Mouse (Mus musculus): ENCODE results near the gene Krt6a. TPM values are rescaled to one million over a fixed set of nuclear protein-coding genes. Genes with fewer than 3 reads are reported as not detected.
"Not testable (repeated sequence)": the region's sequence is repeated elsewhere in the genome, so short reads cannot be mapped to it uniquely, and the experiment has no call there.

Gene Krt6a
- polyA plus RNA-seq, 1 experiment from 2014 or later = 30.7 TPM

DNA sequence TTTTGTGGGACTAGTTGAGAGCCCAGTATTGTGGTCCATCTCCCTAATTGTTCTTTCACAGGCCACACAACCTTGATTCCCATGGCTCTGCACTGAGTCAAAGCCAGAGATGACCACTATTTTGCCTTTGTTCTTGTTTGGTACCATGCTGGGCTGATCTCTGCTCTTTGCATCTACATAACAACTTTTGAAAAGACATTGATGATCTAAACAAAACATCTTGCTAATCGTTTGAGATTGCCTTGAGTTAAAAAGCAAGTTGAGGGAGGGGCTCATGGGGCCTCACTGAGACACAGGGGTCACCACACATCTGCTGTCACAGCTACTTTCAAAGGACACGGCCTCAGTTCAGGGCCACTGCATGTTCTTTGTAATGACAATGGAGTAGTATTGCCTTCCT lies 8.3 kb upstream of the Krt6a start:
- WGBS = 40% methylated on average over 2 of the region's 2 CpGs

DNA sequence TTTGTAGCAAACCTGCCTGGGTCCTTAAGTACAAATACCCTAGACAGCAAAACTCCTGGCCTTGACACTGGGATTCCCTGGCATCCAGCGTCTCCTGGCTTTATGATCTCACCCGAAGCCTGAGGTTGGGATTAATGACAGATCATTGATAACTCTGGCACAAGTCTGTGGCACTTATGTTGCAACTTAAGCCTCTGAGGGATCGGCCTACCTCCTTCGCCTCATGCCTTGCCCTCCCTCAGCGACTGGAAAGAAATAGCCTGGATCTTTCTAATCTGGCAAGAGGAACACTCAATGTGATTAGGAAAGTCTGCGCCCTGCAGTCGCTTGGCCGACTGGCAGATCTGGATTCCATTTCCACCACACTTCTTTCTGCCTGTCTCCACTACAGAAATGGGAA lies 5.8 kb upstream of the Krt6a start:
- no peaks in the 10 kb centered on the region for H3K4me1 ChIP-seq (replicated peaks; ENCODE audit: control insufficient read depth, insufficient read depth)
- no peak overlapping the region for H3K4me2 ChIP-seq (replicated peaks; ENCODE audit: low read depth)
- 72% methylated on average over 8 of the region's 8 CpGs for WGBS
- DNase-seq (ENCODE audit: low spot score) (peak; percentile 4), ATAC-seq (ENCODE audit: low FRiP score, low TSS enrichment) (no peak)
- no peaks in the 10 kb centered on the region for H3K27me3 ChIP-seq (ENCODE audit: control insufficient read depth, insufficient read depth, low read length)
- no peaks in the 10 kb centered on the region for H3K9me3 ChIP-seq (ENCODE audit: control insufficient read depth, low read length)
- no peak overlapping the region for H3K4me3 ChIP-seq (ENCODE audit: low read depth, low read length)
- no peak for TF ChIP-seq EP300 (optimal IDR thresholded peaks at IDR 0.05)
- TF ChIP-seq CTCF (IDR thresholded peaks at IDR 0.05; ENCODE audit: low read depth) = no peak
- H3K9ac ChIP-seq (ENCODE audit: low read length) = no peak overlapping the region
- H3K36me3 ChIP-seq (ENCODE audit: control insufficient read depth, insufficient read depth, low read length) = no peaks in the 10 kb centered on the region
- H3K27ac ChIP-seq (replicated peaks) = no peak overlapping the region

More for the DNA sequence above, 8.3 kb upstream of the Krt6a start:
- Histone ChIP-seq H3K27me3 (ENCODE audit: control insufficient read depth, insufficient read depth, low read length) (no peaks in the 10 kb centered on the region), H3K4me2 (replicated peaks; ENCODE audit: low read depth) (no peak overlapping the region), H3K36me3 (ENCODE audit: control insufficient read depth, insufficient read depth, low read length) (no peaks in the 10 kb centered on the region), H3K4me3 (ENCODE audit: low read depth, low read length) (no peak overlapping the region), H3K9ac (ENCODE audit: low read length) (no peak overlapping the region), H3K9me3 (ENCODE audit: control insufficient read depth, low read length) (no peaks in the 10 kb centered on the region), H3K4me1 (replicated peaks; ENCODE audit: control insufficient read depth, insufficient read depth) (no peaks in the 10 kb centered on the region), H3K27ac (replicated peaks) (no peak overlapping the region)
- TF ChIP-seq CTCF (IDR thresholded peaks at IDR 0.05; ENCODE audit: low read depth) = no peak
- no peak for TF ChIP-seq EP300 (optimal IDR thresholded peaks at IDR 0.05)
- ATAC-seq (ENCODE audit: low FRiP score, low TSS enrichment) (no peak), DNase-seq (ENCODE audit: low spot score) (peak; percentile 6)

DNA sequence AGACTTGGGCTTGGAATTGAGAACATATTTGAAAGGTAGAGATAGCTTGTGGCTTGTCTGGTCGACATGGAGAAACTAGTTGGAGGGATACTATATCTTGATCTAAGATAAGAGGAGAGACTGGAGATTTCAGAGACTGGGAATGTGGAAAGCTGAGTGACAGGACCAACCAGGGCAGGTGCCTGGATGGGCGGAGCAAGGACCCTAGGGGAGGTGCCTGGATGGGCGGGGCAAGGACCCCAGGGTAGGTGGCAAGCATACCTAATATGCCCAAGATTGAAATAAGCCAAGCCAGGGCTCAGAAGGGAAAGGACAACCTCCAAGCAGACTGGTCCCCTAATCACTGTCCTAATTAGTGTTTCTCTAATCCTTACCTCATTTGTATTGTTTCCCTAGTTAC lies 5.1 kb upstream of the Krt6a start:
- ATAC-seq (ENCODE audit: low FRiP score, low TSS enrichment) = no peak
- H3K27ac ChIP-seq (replicated peaks) = no peak overlapping the region
- H3K4me2 ChIP-seq (replicated peaks; ENCODE audit: low read depth) = no peak overlapping the region
- TF ChIP-seq CTCF (IDR thresholded peaks at IDR 0.05; ENCODE audit: low read depth) = no peak
- TF ChIP-seq EP300 (optimal IDR thresholded peaks at IDR 0.05) = no peak
- H3K27me3 ChIP-seq (ENCODE audit: control insufficient read depth, insufficient read depth, low read length) = no peaks in the 10 kb centered on the region
- no peaks in the 10 kb centered on the region for H3K36me3 ChIP-seq (ENCODE audit: control insufficient read depth, insufficient read depth, low read length)
- DNase-seq (ENCODE audit: low spot score) = peak; percentile 11
- no peaks in the 10 kb centered on the region for H3K4me1 ChIP-seq (replicated peaks; ENCODE audit: control insufficient read depth, insufficient read depth)
- H3K4me3 ChIP-seq (ENCODE audit: low read depth, low read length) = no peak overlapping the region
- WGBS = 48% methylated on average over 3 of the region's 3 CpGs
- no peak overlapping the region for H3K9ac ChIP-seq (ENCODE audit: low read length)
- H3K9me3 ChIP-seq (ENCODE audit: control insufficient read depth, low read length) = no peaks in the 10 kb centered on the region

DNA sequence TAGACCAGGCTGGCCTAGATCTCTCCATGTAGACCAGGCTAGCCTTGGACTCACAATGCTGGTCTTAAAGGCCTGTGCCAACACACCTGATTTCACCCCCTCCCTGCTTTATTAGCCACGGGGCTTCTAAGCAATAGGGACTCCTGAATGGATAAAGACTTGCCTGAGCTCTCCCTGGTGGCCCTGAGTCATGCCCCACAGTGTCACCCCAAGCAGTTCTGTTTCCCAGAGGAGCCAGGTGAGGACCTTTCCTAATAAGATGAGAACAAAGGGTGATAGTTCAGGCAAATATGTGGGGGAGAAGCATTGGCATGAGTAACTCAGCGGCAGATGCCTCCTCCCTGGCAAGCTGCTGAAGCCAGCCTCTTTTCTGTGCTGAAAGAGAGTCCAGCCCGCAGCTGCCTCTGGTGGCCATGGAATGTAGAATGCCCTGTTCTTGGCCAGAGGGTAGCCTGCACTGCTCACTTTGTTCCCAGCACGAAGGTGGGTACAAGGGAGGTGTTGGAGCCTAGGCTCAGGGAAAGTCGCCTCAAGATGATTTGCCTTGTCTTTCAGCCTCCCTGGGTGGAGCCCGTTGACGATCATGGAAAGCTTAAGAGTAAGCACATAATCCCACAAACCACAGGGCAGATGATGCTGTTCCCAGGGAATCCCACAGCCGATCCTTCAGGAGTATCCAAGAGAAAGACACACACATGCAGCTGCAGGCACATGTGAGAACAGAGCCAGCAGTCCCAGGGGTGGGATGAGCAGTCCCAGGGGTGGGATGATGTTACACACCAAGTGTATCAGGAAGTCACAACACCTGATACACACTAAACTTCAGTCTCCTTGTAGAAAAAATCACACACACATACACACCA lies 3.5 kb upstream of the Krt6a start:
- TF ChIP-seq EP300 (optimal IDR thresholded peaks at IDR 0.05) = no peak
- no peak; the same call in 1 of the 2 replicates for TF ChIP-seq CTCF (IDR thresholded peaks at IDR 0.05; ENCODE audit: low read depth)
- ATAC-seq (ENCODE audit: low FRiP score, low TSS enrichment) (no peak), DNase-seq (ENCODE audit: low spot score) (peak; percentile 11)
- no peaks in the 10 kb centered on the region for H3K4me1 ChIP-seq (replicated peaks; ENCODE audit: control insufficient read depth, insufficient read depth)
- 57% methylated on average over 8 of the region's 8 CpGs for WGBS
- no peaks in the 10 kb centered on the region for H3K9me3 ChIP-seq (ENCODE audit: control insufficient read depth, low read length)
- no peak overlapping the region for H3K27ac ChIP-seq (replicated peaks)
- no peaks in the 10 kb centered on the region for H3K36me3 ChIP-seq (ENCODE audit: control insufficient read depth, insufficient read depth, low read length)
- H3K4me2 ChIP-seq (replicated peaks; ENCODE audit: low read depth) = no peak overlapping the region
- H3K9ac ChIP-seq (ENCODE audit: low read length) = no peak overlapping the region
- H3K27me3 ChIP-seq (ENCODE audit: control insufficient read depth, insufficient read depth, low read length) = no peaks in the 10 kb centered on the region
- no peak overlapping the region for H3K4me3 ChIP-seq (ENCODE audit: low read depth, low read length)

DNA sequence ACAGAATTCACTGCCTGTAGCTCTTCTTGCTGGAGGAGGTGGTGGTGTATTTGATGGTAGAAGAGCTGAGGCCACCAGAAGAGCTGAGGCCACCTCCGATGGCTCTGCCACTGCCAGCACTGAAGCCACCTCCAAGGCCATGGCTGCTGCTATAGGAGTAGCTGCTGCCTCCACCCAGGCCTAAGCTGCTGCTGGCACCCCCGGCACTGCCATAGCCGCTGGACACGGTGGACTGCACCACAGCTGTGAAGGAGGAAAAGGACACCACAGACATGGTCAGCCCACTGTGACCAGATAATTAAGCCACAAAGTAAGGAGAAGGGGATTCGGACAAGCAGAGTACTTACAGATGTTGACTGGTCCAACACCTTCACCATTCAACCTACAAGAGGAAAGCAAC lies 3.6 kb downstream of the Krt6a start:
- not testable (repeated sequence) for ATAC-seq (ENCODE audit: low FRiP score, low TSS enrichment)
- WGBS = 91% methylated on average over 5 of the region's 5 CpGs

DNA sequence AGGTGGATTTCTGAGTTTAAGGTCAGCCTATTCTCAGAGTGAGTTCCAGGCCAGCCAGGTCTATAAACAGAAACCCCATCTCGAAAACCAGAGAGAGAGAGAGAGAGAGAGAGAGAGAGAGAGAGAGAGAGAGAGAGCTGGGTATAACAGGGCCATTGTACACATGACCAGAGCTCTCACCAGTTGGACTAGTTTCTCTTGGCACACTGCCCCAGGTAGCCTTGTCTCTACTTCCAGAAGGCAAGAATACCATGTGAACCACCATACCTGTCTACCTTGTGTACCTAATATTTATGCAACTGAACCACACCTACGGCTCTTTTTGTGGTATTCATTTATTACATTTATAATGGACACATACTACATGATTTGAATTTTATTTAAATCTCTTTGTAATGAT lies 5.9 kb downstream of the Krt6a start:
- H3K4me1 ChIP-seq (replicated peaks; ENCODE audit: control insufficient read depth, insufficient read depth) = no peaks in the 10 kb centered on the region
- no peak for ATAC-seq (ENCODE audit: low FRiP score, low TSS enrichment)
- no peak overlapping the region for H3K27ac ChIP-seq (replicated peaks)
- TF ChIP-seq EP300 (optimal IDR thresholded peaks at IDR 0.05) (no peak), CTCF (IDR thresholded peaks at IDR 0.05; ENCODE audit: low read depth) (no peak)
- H3K9ac ChIP-seq (ENCODE audit: low read length) = no peak overlapping the region
- no peak overlapping the region for H3K4me2 ChIP-seq (replicated peaks; ENCODE audit: low read depth)
- no peak overlapping the region for H3K4me3 ChIP-seq (ENCODE audit: low read depth, low read length)
- WGBS = 49% methylated on average over 2 of the region's 2 CpGs
- no peaks in the 10 kb centered on the region for H3K9me3 ChIP-seq (ENCODE audit: control insufficient read depth, low read length)
- no peaks in the 10 kb centered on the region for H3K27me3 ChIP-seq (ENCODE audit: control insufficient read depth, insufficient read depth, low read length)
- no peak for DNase-seq (ENCODE audit: low spot score)
- H3K36me3 ChIP-seq (ENCODE audit: control insufficient read depth, insufficient read depth, low read length) = no peaks in the 10 kb centered on the region

More for the DNA sequence above, 3.6 kb downstream of the Krt6a start:
- H3K4me3 ChIP-seq (ENCODE audit: low read depth, low read length); H3K4me1 ChIP-seq (replicated peaks; ENCODE audit: control insufficient read depth, insufficient read depth); DNase-seq (ENCODE audit: low spot score); H3K9me3 ChIP-seq (ENCODE audit: control insufficient read depth, low read length); H3K27me3 ChIP-seq (ENCODE audit: control insufficient read depth, insufficient read depth, low read length); H3K27ac ChIP-seq (replicated peaks); H3K9ac ChIP-seq (ENCODE audit: low read length); H3K36me3 ChIP-seq (ENCODE audit: control insufficient read depth, insufficient read depth, low read length); H3K4me2 ChIP-seq (replicated peaks; ENCODE audit: low read depth): not testable (repeated sequence)
